Mouse (Mus musculus) liver, adult 2 months (tissue): ENCODE measurements around the gene Gpr37l1.

ENCODE experiments used
- CTCF ChIP-seq: fragments of 200-500 bp; IDR thresholded peaks from 2 replicates; pipeline ENCODE4 v1.5.1; 2011; ENCODE audit warnings: low read depth, low read length, control low read depth
- POLR2A ChIP-seq: fragments of 200-500 bp; IDR thresholded peaks from 2 replicates; pipeline ENCODE4 v1.6.1; 2011; ENCODE audit warnings: low read length, control low read depth; ENCODE audit not compliant: insufficient read depth; ENCODE audit errors: extremely low read depth

- TF ChIP-seq CTCF (no peak), POLR2A (no peak)
Measured at GRCm38 (mm10) chr1:135170299-135170698, 2.8 kb upstream of the Gpr37l1 start.
